Mouse (Mus musculus): ENCODE measurements around the gene Urgcp. TPM values are rescaled to one million over a fixed set of nuclear protein-coding genes. Genes with fewer than 3 reads are reported as not detected.

The Urgcp gene
- total and polyA plus RNA-seq, 2 experiments from 2014 or later, result 32.8 to 61.5 TPM

GRCm38 (mm10) chr11:5788056-5789014 is 26.2 kb upstream of the Urgcp start, which contains the start of gene Dbnl:
Dbnl (plus strand) TSS chr11:5788488.
- H3K4me1 ChIP-seq (ENCODE audit: insufficient read depth, low read length), result peaks cover 13% of the 10 kb centered on the region
- under 1% methylated on average over 74 of the region's 74 CpGs for WGBS
- no peaks in the 10 kb centered on the region for H3K27me3 ChIP-seq (ENCODE audit: insufficient read depth, low read length)
- H3K4me2 ChIP-seq (ENCODE audit: low read depth, low read length), result peak within 1 kb of the TSS; percentile 94
- ATAC-seq (peak; percentile 96), DNase-seq (ENCODE audit: low spot score) (peak; percentile 98)
- peaks cover 22% of the 10 kb centered on the region for H3K36me3 ChIP-seq (ENCODE audit: insufficient read depth, low read length)
- peak; percentile 81 for TF ChIP-seq CTCF (IDR thresholded peaks at IDR 0.05; ENCODE audit: low read depth)
- peak within 1 kb of the TSS; percentile 83 for H3K4me3 ChIP-seq (ENCODE audit: low read length)
- H3K27ac ChIP-seq, result peak within 1 kb of the TSS; percentile 94
- no peaks in the 10 kb centered on the region for H3K9me3 ChIP-seq (ENCODE audit: low read length)
- peak within 1 kb of the TSS; percentile 81 for H3K9ac ChIP-seq (replicated peaks; ENCODE audit: low read length)

GRCm38 (mm10) chr11:5787671-5788055 is 25.5 kb upstream of the Urgcp start:
- Histone ChIP-seq H3K36me3 (ENCODE audit: insufficient read depth, low read length) (peaks cover 17% of the 10 kb centered on the region), H3K9ac (replicated peaks; ENCODE audit: low read length) (peak overlapping the region; percentile 81), H3K4me2 (ENCODE audit: low read depth, low read length) (peak overlapping the region; percentile 94), H3K27me3 (ENCODE audit: insufficient read depth, low read length) (no peaks in the 10 kb centered on the region), H3K27ac (peak overlapping the region; percentile 94), H3K4me1 (ENCODE audit: insufficient read depth, low read length) (peaks cover 13% of the 10 kb centered on the region), H3K4me3 (ENCODE audit: low read length) (peak overlapping the region; percentile 83), H3K9me3 (ENCODE audit: low read length) (no peaks in the 10 kb centered on the region)
- DNase-seq (ENCODE audit: low spot score), result no peak
- 41% methylated on average over 8 of the region's 8 CpGs for WGBS
- no peak for ATAC-seq
- TF ChIP-seq CTCF (IDR thresholded peaks at IDR 0.05; ENCODE audit: low read depth), result no peak

GRCm38 (mm10) chr11:5785732-5786131 is 23.6 kb upstream of the Urgcp start:
- no peak for TF ChIP-seq CTCF (IDR thresholded peaks at IDR 0.05; ENCODE audit: low read depth)
- DNase-seq (ENCODE audit: low spot score) (no peak), ATAC-seq (no peak)
- Histone ChIP-seq H3K27ac (no peak overlapping the region), H3K9ac (replicated peaks; ENCODE audit: low read length) (no peak overlapping the region), H3K4me3 (ENCODE audit: low read length) (no peak overlapping the region), H3K36me3 (ENCODE audit: insufficient read depth, low read length) (peaks cover 8% of the 10 kb centered on the region; the same call in 1 of the 2 replicates), H3K9me3 (ENCODE audit: low read length) (no peaks in the 10 kb centered on the region), H3K4me2 (ENCODE audit: low read depth, low read length) (no peak overlapping the region), H3K27me3 (ENCODE audit: insufficient read depth, low read length) (no peaks in the 10 kb centered on the region), H3K4me1 (ENCODE audit: insufficient read depth, low read length) (peaks cover 13% of the 10 kb centered on the region)

- peaks cover 12% of the 10 kb centered on the region; the same call in 1 of the 2 replicates for H3K36me3 ChIP-seq (ENCODE audit: insufficient read depth, low read length)
- ATAC-seq (no peak), DNase-seq (ENCODE audit: low spot score) (no peak)
- H3K27me3 ChIP-seq (ENCODE audit: insufficient read depth, low read length), result no peaks in the 10 kb centered on the region
- no peak overlapping the region for H3K4me2 ChIP-seq (ENCODE audit: low read depth, low read length)
- H3K9me3 ChIP-seq (ENCODE audit: low read length), result no peaks in the 10 kb centered on the region
- 0 out of 2 replicates have a peak, but pooled peaks have one; percentile 35 for TF ChIP-seq CTCF (IDR thresholded peaks at IDR 0.05; ENCODE audit: low read depth)
- H3K27ac ChIP-seq, result no peak overlapping the region
- no peak overlapping the region for H3K4me3 ChIP-seq (ENCODE audit: low read length)
- WGBS, result 71% methylated on average over 8 of the region's 8 CpGs
- peaks cover 2% of the 10 kb centered on the region; the same call in 1 of the 2 replicates for H3K4me1 ChIP-seq (ENCODE audit: insufficient read depth, low read length)
- H3K9ac ChIP-seq (replicated peaks; ENCODE audit: low read length), result no peak overlapping the region
Measured at GRCm38 (mm10) chr11:5782199-5782944, 20.2 kb upstream of the Urgcp start.

GRCm38 (mm10) chr11:5780035-5780499 is 17.9 kb upstream of the Urgcp start:
- Histone ChIP-seq H3K9ac (replicated peaks; ENCODE audit: low read length) (no peak overlapping the region), H3K36me3 (ENCODE audit: insufficient read depth, low read length) (peaks cover 12% of the 10 kb centered on the region; the same call in 1 of the 2 replicates), H3K4me1 (ENCODE audit: insufficient read depth, low read length) (no peaks in the 10 kb centered on the region), H3K4me2 (ENCODE audit: low read depth, low read length) (no peak overlapping the region), H3K4me3 (ENCODE audit: low read length) (no peak overlapping the region), H3K27ac (no peak overlapping the region), H3K9me3 (ENCODE audit: low read length) (no peaks in the 10 kb centered on the region), H3K27me3 (ENCODE audit: insufficient read depth, low read length) (no peaks in the 10 kb centered on the region)
- no peak for DNase-seq (ENCODE audit: low spot score)
- WGBS, result 86% methylated on average over 6 of the region's 6 CpGs
- ATAC-seq, result no peak
- no peak for TF ChIP-seq CTCF (IDR thresholded peaks at IDR 0.05; ENCODE audit: low read depth)

- Histone ChIP-seq H3K36me3 (ENCODE audit: insufficient read depth, low read length) (peaks cover 12% of the 10 kb centered on the region; the same call in 1 of the 2 replicates), H3K4me2 (ENCODE audit: low read depth, low read length) (no peak overlapping the region), H3K27ac (no peak overlapping the region), H3K9me3 (ENCODE audit: low read length) (no peaks in the 10 kb centered on the region), H3K4me3 (ENCODE audit: low read length) (no peak overlapping the region), H3K27me3 (ENCODE audit: insufficient read depth, low read length) (no peaks in the 10 kb centered on the region), H3K4me1 (ENCODE audit: insufficient read depth, low read length) (no peaks in the 10 kb centered on the region), H3K9ac (replicated peaks; ENCODE audit: low read length) (no peak overlapping the region)
- ATAC-seq (no peak), DNase-seq (ENCODE audit: low spot score) (no peak)
- peak; percentile 50 for TF ChIP-seq CTCF (IDR thresholded peaks at IDR 0.05; ENCODE audit: low read depth)
- WGBS, result 84% methylated on average over 2 of the region's 2 CpGs
Measured at GRCm38 (mm10) chr11:5778481-5778880, 16.3 kb upstream of the Urgcp start.

Measured in hindbrain, postnatal 0 days (tissue).